Mouse (Mus musculus): ENCODE measurements at regions not wholly inside any gene's neighbourhood (a gene's known extent, or its start where the extent isn't known, plus 50 kb on each side); places are given as distances from the start of the nearest gene placed in this dataset.

GRCm38 (mm10) chr6:94818220-94818619 is 118.3 kb upstream of the Lrig1 start:
- no peak for DNase-seq (ENCODE audit: low spot score in 2 of 2)

DNA sequence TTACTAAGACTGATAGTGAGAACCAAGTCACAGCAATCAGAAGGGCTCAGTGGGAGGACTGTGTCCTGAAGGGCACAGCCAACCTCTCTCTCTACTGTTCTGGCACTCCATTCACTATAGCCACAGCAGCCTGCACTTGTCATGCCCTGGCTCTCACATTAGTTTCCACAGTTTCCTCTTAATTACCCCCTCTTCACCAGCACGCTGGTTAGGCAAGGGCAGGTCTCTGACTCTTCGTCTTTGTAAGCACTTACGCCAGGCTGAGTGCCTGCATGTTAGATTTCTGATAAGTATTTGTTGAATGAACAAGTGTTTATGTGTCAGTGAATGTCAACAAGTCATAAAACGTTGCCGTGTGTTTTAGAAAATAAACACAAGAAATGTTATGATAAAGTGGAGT is 116.2 kb upstream of the Lrig1 start:
- DNase-seq (ENCODE audit: low spot score in 2 of 2) = no peak

- no peak for DNase-seq (ENCODE audit: low spot score in 2 of 2)
These were observed 114.8 kb upstream of the Lrig1 start for GRCm38 (mm10) chr6:94814711-94815110.

DNA sequence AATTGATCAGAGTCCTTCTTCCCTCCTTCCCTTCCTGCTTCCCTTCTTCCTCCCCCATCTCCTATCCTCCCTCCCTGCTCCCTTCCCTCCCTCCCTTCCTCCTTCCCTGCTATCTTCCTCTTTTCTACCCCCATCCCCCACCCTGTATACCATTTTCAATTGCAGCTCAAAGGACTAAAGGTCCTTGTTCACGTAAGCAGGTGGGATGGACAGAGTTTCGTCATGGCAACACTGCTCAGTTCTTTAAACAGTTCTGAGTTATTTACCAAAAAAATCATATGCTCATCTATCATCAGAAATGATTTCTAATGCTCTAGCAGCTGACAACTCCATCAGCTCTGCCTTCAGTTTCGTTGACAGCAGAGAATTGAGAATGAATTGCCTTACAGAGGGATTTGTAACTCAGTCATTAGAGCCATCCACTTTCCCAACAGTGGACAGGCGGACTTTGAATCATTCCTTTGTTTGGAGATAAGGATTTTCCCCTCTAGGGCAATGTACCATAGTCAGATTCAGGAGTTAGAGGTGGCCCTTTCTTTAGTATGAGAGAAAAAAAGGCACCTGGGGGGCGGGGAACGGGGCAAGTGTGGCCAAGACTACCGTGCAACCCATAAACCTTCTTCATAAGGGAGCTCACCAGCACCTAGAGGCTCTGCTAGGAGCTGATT is 113.7 kb upstream of the Lrig1 start:
- DNase-seq (ENCODE audit: low spot score in 2 of 2) = no peak

DNA sequence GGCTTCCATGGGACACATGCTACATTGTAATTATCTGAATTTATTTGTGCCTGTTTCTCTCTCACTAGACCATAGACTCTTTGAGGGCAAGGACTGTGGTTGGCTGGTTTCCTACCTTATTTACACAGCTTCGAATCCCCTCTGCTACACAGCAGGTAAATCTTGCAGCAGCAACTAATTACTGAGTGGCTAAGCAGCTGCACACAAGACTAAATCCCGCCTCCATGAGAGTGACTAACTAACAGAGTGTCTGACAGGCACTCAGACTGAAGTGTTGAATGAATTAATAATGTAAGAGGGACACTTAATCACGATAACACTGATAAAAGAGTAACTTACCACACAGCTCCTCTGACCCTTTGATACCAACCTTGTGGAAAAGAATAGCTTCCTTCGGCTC is 111.9 kb upstream of the Lrig1 start:
- DNase-seq (ENCODE audit: low spot score in 2 of 2) = no peak

DNA sequence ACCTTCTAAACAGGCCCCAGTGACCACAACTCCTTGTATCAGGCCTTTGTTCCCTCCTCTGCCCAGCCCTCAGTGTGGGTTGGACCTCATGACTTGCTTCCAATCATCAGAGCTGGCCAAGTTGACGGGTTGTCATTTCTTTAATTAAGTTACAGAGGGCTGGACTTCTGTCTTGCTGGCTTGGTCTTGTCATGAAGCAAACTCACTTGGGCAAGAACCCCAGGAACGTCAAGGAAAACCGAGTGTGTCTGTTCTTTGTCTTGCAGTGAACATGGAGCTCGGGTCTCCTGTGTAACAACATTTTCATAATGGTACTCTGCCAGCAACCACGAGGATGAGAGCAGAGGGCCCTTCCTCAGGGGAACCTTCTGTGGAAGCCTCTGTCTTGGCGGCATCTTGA is 107.3 kb upstream of the Lrig1 start:
- no peak for DNase-seq (ENCODE audit: low spot score in 2 of 2)

GRCm38 (mm10) chr6:94806481-94807160 is 106.7 kb upstream of the Lrig1 start:
- DNase-seq (ENCODE audit: low spot score in 2 of 2) = peak; percentile 25 to 47

DNA sequence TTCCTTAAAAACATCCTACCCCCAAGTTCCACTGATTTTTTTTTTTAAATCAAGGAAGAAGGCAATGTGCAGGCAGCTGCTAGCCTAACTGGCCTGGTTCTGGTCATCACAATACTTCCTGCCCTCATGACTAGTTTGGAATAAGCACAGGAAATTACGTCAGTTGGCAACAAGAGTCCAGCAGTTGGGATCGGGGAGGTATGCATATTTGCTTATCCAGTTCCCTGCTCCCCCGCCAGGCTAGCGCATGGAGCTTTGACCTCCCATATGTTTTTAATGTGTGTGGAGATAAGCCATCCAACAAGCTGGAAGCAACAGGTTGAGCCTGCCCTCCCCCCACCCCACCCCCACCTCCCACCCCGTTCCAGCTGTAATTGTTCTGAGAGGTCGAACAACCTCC is 105.7 kb upstream of the Lrig1 start:
- DNase-seq (ENCODE audit: low spot score in 2 of 2) = peak in 1 of 2 experiments; percentile 32

GRCm38 (mm10) chr6:94804284-94804815 is 104.4 kb upstream of the Lrig1 start:
- no peak for DNase-seq (ENCODE audit: low spot score in 2 of 2)

DNA sequence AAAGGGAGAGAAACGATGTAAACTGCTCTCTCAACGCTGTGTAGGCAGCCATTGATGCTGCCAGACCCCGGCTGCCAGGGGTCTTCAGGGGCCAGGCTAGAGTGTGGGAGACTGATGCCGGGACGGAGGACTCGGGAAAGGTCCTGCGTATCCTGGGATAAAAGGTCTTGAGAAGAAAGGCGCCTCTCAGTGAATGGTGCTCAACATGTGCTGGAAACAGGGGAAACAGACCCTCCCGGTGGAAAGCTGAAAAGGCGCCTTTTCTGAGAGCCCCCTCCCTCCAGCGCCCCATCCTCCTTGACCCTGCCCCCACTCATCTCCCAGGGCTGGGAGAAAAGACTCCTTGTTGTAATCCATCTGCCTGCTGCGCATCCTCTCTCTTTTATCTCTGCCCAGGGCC is 101.1 kb upstream of the Lrig1 start:
- DNase-seq (ENCODE audit: low spot score in 2 of 2) = no peak

DNA sequence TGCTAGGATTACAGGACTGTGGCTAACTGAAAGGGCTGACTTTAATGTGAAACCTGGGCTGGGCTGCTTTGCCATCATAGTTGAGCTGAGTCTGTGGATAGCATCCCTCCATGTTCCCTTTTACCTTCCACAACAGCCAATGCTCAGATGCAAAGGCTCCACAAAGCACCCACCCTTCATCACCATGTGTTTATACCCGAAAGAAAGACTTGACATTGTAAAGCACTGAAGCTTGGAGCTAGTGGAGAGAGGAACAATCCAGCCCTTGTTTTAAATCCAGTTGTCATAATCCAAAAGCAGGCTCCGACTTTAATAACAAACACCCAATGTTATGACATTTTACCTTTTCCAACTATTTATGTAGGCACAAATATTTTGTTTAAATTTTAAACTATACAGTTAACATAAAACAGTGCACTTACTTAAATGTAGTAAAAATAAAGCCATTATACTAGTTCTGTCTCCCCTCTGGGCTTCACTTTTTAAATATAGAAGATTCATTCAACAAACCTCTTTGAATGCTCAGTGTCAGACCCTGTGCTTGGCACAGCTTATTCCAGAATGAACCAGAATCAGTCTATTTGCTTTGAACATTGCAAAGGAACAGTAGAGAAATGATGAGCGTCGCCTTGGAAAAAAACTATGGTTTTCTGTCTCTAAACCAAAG is 98.7 kb upstream of the Lrig1 start:
- no peak for DNase-seq (ENCODE audit: low spot score in 2 of 2)

DNA sequence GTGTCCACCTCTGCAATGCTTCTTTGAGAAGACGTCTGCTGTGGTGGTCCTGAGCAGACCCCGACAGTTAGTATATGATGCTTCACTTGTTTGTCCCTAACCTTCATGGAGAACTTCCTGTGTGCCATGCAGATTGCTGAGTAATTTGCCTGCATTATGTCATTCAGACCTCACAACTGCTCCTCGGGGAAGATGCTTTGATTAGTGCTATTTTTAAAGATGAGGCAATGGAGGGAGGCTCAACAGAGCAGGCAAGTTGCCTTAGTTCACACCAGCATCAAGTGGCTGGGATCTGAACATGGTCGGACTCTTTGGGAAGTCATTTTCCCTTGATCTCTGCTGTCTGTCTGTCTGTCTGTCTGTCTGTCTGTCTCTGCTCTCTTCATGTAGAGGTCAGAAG is 95.5 kb upstream of the Lrig1 start:
- DNase-seq (ENCODE audit: low spot score in 2 of 2) = no peak

GRCm38 (mm10) chr6:94793555-94793954 is 93.6 kb upstream of the Lrig1 start:
- no peak for DNase-seq (ENCODE audit: low spot score in 2 of 2)

DNA sequence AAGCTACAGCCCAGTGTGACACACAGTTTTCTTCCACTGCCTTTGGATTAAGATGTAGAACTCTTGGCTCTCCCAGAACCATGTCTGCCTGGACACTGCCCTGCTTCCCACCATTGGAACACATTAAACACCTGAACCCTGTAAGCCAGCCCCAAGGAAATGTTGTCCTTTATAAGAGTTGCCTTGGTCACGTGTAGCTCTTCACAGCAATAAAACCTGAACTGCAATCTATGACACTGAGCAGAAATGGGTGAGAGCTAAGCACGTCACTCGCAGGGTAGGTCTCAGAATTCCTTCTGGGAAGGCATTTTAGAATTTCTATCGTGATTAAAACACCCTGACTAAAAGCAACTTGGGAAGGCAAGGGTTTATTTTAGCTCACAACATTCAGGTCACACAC is 92.4 kb upstream of the Lrig1 start:
- no peak for DNase-seq (ENCODE audit: low spot score in 2 of 2)

DNA sequence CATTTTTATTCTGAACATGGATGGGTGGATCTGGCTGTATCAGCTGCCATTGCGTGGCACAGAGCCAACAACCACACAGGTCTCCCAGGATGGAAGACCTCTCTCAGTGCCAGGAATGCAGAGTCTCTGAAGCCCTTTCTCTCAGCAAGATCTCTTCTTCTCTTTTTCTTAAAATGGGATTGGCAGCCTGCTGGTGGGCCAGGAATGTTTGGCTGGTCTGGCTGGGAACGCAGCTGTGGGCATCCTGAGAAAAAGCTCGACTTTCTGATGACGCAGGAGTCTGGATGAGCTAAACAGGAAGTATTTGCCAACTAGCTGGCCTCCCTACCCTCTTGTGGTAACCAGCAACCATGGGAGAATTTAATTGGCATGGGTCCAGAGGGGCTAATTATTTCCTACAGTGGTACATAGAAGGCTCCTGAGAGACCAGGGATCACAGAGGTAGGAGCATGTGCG is 89.4 kb upstream of the Lrig1 start:
- DNase-seq (ENCODE audit: low spot score in 2 of 2) = no peak

- DNase-seq (ENCODE audit: low spot score in 2 of 2) = no peak
These were observed 83.5 kb upstream of the Lrig1 start for GRCm38 (mm10) chr6:94783471-94783870.

- no peak for DNase-seq (ENCODE audit: low spot score in 2 of 2)
These were observed 80.7 kb upstream of the Lrig1 start for GRCm38 (mm10) chr6:94780621-94781020.

DNA sequence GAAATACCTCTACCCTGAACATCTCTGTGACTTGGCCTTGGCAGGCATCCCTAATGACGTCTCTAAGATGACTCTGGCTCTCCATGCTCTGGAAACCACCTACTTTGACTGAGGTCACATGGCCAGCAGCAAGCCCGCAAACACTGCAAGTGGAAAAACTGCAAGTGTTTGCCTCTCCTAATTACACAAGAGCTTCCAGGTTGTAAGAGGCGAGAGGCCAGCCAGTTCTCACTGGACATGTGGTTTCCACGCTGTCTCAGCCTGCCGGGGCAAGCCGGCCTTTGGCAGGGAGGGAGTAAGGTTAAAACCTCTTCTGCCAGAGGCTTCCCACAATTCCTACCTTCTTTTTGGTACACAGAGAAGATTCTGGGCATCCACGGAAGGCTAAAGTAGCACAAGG is 79.9 kb upstream of the Lrig1 start:
- DNase-seq (ENCODE audit: low spot score in 2 of 2) = peak in 1 of 2 experiments; percentile 52

DNA sequence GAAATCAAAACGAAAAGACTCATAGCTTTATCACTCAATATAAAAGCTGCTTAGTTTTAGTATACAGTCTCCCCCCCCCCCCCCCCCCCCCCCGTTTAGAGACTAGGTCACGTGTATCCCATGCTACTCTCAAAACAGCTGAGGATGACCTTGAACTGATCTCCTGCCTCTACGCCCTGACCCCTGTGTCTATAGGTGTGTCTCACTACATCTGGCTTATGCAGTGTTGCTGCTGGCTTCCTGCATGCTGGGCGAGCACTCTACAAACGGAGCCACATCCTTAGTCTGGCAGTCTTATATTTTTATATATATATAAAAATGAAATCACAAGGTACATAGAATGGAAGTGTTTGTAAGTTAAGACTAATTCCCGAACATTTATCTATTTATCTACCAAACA is 79.3 kb upstream of the Lrig1 start:
- no peak for DNase-seq (ENCODE audit: low spot score in 2 of 2)

DNA sequence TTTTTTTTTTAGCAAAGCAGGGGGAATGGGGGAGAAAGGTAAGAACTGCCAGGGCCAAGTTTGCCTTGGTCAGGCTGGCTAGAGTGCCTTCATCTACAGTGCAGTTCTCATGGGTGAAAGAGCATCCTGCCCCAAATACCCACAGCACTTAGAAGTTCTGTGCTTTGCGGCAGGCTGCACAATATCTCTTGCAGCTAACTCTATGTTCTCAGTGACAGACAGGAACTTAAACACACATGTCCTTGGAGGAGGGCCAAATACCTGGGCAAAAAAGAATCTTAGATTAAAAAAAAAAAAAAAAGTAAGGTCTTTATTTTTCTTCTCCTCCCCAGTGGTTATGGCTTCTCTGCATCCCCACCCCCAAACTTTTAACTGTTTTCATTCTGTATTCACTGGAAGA is 78.8 kb upstream of the Lrig1 start:
- no peak for DNase-seq (ENCODE audit: low spot score in 2 of 2)

DNA sequence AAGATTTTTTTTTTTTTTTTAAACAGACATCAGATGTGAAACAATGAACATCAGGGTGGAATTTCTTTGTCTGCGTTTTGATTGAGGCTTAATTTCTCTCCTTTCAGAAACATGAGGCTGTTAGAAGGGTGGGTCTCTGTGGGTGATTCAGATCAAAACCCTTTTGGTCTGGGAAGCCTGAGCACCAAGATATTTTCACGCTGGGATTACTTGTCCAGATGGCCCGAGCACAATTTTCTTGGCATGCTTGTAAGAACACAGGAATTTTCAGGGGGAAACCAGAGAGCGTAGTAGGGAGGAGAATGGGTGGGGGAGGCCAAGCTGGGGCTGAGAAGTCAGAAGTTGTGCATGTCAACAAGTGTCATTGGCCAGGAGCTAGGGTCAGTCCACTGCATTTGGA is 76.6 kb upstream of the Lrig1 start:
- peak in 1 of 2 experiments; percentile 33 for DNase-seq (ENCODE audit: low spot score in 2 of 2)

DNA sequence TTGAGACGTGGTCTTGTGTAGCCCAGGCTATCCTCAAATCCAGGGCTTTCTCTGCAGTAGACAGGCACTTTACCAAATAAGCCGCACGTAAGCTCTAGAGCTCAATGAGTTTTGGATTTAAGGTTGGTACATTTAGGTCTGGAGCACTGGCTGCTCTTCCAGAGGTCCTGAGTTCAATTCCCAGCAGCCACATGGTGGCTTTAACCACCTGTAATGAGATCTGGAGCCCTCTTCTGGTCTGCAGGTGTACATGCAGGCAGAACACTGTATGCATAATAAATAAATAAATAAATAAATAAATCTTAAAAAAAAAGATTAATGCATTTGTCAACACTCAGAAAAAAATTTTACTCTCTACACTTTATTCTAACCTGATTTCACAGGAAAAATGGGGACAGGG is 74.9 kb upstream of the Lrig1 start:
- DNase-seq (ENCODE audit: low spot score in 2 of 2) = no peak
